Mouse (Mus musculus): Measurements from ENCODE around the gene Cdh11.
"Not testable (repeated sequence)": the region's sequence is repeated elsewhere in the genome, so short reads cannot be mapped to it uniquely, and the experiment has no call there.

Cdh11 gene

DNA sequence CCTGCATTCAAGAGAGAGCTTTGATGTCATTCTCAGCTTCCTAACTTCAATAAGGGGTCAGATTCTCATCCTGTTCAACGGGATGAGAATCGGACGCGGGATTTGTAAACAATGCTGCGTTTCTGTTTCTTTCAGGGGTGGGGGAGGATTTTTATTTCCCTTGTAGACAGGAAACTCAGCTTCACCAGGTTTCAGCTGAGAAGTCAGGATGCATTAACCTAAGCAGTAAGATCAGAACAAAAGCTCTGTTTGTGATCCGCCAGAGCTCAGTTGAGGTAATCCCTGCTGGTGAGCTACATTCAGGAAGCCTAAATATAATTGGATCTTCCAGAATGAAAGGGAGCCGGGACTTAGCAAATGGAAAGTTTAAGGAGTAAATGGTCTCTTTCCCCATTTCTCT is 78.1 kb downstream of the Cdh11 start:
- no peak for DNase-seq (ENCODE audit: low read depth)

DNA sequence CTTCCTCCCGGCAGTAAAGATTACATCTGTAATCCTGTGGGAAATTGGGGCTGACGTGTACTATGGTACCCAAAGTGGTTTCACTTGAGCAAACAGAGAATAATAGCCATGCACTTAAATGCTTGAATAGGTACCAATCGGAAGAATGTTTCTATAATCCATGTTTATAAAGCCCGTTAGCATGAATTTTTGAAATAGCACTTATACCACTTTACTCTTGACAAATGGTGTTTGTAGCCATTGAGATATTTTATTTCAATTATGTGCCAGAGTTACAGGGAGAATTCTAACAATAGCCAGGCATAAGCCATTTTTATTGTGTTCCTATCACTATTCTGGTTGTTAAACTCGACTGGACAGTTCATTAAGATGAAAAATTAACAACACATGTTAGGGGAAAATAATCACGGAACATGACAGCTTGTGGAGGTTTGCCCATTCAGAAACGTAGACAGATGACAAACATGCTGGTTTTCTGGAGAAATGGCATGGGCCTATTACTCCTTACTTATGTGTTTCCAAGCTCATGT is 80.0 kb downstream of the Cdh11 start:
- no peak for DNase-seq (ENCODE audit: low read depth)

DNA sequence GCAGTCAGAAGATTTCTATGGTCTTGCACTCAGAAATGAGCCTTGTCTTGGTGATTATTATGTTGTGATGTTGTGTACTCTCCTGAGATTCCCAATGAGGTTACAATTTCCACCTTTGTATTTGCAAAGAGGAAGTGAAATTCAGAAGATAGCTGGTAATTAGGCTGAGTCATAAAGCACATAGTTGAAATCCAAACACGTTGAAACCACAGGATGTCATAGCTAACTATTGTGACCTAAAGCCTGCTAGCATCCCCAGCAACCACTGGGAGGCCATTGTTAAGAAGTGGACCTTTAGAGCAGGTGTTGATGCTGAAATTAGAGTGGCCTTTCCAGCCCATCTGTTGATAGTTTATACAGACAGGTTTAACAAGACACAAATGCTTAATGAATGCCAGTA is 85.2 kb downstream of the Cdh11 start:
- no peak for DNase-seq (ENCODE audit: low read depth)

DNA sequence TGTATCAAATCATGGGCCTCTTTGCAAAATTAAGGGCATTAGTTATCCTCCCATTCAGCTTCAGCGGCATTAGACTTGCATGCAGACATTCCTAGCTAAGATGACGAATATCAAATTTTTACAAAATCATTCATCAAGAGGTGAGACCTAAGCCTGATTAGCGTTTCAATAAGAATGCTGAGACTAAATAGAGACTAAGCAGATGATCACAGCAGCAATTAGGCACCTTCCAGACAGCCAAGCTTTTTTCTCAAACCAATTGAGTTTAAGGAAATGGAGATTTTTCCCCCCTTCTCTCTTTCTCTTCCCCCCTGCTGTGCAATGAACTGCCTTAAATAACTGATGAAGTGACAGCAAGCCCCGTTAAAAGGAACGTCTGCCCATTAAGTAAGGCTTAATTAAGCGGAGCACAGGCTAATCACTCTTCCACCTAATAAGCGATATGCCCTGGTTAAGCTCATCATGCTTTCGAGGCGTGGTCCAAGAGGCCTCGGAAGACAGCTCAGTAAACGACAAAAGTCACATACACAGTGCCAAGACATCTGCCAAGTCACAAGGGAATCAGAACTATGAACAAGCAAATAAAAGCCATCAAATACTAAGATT is 87.1 kb downstream of the Cdh11 start:
- no peak for DNase-seq (ENCODE audit: low read depth)

DNA sequence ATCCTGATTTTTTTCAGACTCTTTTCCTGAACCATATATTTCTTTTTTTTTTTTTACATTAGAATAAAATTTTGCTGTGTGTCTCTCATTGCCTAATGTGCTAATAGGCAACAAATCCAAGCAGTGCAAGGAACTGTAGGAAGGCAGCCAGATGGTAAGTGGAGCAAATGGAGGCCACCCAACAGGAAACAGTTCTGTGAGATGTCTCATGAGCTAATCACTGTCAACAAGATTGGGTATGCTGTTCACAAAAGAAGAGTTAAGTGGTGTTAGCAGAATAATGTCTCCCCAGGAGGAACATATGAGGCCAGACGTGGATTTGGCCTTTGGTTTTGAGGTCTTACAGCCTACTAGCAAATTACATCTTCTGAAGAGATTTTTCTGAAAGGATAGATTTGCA is 92.0 kb downstream of the Cdh11 start:
- DNase-seq (ENCODE audit: low read depth), result peak; percentile 9

DNA sequence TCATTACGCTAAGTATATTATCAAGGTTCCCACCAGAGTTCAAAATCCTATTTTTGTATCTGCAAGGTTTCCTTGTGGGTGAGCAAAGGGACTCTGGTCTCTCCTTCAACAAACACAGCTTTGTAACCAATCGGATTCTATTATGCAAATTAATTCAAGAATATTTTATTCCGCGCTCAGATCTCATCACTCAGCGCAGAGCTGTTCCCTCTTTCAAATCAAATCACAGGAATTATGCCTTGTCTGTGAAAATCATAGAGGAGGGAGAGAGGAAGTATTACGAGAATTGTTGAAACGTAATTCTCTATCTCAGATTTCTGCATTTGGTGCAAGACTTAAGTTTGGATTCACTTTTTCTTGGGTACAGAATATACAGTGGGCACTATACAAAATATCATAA is 100.0 kb downstream of the Cdh11 start:
- DNase-seq (ENCODE audit: low read depth), result not testable (repeated sequence)

DNA sequence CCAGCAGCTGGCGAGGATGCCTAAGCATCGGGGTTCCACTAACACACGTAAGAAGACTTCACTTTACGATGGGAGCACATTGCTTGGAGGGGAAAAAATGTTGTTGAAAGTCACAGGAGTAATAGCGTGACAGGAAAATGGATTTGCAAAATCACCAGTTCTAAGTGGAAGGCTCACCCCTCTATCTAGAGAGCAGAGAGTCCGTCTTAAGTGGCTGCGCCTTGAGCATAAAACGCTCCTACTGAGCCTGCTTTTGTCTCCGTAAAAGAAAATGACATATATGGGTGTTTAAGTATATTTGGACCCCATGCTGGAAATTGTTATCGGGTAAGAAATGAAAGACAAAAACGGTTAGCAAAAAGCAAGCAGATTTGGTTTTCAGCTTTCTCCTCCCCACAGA is 100.4 kb downstream of the Cdh11 start:
- DNase-seq (ENCODE audit: low read depth), result no peak

DNA sequence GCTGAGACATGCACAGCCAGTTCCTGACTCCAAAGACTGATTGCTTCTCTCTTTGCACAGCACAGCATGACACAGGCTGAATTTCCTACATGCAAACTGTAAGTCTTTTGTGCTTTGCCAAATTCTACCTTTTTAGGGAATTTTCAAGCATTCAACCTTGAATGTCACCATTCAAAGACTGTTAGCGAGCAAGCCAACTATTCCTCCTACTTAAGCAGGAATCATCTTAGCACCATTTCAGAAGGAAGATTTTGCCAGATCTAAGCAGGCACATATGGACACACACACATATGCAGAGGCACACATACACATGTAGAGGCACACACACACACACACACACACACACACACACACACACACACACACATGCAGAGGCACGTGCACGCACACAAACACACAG is 108.3 kb downstream of the Cdh11 start:
- no peak for DNase-seq (ENCODE audit: low read depth)

DNA sequence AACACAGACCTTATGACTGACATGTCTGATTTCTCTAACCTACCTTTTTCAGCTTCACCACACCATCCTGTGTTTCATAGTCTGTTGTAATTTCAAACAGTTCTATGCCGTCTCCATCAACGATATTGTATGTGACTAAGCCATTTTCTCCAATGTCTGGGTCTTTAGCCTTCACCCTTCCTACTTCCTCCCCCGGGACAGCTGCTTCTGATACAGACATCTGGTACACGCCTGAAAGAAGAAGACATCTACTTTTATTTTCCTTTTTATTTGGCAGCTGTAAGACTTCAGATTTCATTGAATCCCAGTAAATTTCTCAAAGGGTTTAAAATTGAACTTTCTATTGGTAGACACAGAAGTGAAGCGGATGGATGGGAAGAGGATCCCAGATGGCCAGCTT is 120.9 kb downstream of the Cdh11 start:
- DNase-seq (ENCODE audit: low read depth), result not testable (repeated sequence)

DNA sequence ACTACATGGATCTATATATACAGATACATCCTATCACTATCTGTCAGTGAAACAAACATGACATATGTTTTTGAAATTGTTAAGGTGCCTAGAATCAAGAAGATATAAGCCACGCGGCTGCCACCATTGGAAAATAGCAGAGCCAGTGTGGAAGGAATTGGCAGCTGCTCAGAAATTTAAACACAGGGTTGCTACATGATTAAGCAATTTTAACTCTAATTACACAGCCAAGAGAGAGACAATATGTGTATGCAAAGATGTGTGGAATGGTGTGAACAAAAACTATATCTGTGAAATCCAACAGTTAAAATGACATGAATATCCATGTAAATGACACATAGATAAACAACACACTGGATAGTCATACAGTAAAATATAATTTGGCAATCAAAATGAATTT is 128.9 kb downstream of the Cdh11 start:
- no peak for DNase-seq (ENCODE audit: low read depth)

DNA sequence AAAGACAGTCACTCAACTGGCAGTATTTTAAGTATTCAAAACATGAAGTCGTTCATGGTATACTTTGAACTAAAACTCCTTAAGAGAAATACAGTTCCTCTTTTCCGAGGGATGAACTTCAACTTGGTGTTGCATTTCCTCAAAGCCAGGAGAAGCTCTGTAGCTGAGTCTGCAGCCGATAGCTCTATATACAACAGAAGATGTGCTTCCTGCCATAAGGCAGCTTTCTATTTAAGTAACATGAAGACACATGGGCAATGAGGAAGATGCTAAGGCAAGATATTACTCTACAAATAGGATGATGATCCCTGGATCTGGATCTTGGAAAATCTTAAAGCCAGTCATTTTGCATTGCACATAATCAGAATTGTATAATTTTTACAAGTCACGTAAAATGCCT is 133.5 kb downstream of the Cdh11 start:
- DNase-seq (ENCODE audit: low read depth), result no peak

DNA sequence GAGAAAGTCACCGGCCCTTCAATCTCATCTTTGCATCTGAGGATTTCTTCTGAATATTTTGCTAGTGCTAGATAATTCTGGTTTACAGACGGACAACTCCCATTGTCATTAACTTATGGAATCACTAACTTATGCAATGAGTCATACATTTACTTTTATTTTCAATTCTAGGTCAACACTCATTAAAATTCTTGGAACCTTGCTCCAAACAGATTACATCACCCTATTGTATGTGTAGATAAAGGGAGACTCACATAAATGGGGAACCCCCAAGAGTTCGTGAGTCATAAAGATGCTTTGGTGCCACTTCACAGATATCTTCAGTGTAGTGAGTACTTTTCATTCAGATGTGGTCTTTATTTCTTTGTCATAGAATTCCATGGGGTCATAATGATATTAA is 158.3 kb downstream of the Cdh11 start:
- peak; percentile 6 for DNase-seq (ENCODE audit: low read depth)

DNA sequence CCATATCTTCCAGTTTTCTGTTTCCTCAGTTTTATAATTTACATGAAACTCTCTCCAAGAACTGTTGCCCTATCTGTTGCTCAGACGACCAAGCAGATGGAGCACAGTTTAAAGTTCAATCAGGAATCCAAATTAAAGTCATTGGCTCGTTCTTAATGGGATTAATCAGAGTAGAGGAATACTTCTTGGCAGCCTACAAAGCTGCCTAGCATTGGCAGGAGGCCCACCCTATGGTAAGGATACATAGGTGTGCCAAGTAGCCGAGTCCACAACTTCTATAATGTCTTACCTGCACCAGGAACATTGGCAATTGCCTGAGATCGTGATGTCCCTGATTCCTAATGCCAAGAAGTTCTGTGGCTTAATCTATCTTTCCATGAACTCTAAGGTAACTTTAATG is 173.3 kb downstream of the Cdh11 start:
- DNase-seq (ENCODE audit: low read depth), result no peak

DNA sequence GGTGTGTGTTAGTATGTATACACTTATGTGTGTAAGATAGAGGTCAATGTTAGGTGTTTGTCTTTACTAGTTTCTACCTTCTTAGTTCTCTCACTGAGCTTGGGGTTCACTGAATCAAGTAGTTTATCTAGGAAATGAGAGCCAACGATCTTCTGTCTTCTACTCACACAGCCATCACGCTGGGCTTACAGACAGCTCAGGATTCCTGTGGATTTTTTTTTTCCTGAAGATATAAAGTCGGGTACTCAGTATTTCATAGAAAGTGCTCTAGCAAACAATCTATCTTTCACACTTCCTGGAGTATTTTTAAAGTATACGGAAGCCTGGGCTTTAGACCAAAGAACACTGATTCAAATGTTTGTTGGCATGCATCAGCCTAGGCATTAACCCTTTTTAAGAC is 184.1 kb downstream of the Cdh11 start:
- no peak for DNase-seq (ENCODE audit: low read depth)

DNA sequence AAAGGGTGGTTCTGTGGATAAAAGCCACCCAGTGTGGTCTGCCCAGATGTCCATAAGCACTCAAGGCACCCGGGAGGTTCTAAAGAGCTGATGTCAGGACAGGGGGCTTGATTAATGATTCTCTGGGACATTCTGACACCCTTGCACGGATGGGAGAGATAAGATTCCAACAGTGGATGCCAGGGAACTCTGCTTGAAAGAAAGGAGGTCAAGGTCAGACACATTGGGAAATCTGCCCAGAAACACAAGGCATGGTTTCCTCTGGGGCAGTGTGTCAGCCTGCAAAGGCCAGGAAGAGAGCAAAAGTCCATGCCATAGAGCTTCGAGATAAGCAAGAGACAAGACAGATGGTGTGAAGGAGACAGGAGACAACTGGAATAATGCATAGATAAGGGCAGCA is 188.9 kb downstream of the Cdh11 start:
- peak; percentile 46 for DNase-seq (ENCODE audit: low read depth)

DNA sequence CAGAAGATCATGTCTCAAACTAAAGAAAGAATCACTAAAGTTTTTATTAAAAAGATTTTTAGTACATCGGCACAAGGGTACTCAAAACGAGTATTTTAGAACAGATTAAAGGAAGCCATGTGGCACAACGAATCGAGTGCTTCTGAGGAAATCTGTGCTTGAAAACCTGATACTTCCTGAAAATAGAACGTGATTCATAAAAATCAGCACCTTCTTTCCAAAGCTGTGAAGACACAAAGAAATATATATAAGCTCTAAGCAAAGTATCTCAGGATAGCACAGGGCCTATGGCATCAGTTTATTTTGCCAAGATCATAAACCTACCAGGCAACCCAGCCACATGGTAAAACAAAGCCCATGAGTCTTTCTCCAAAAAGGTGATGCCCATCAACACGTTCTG is 191.5 kb downstream of the Cdh11 start:
- no peak for DNase-seq (ENCODE audit: low read depth)
